Mouse (Mus musculus): ENCODE results near the gene Slc25a24.

The Slc25a24 gene

GRCm38 (mm10) chr3:109169121-109169520 lies 46.2 kb downstream of the Slc25a24 start:
- no peak for DNase-seq (ENCODE audit: low spot score)

GRCm38 (mm10) chr3:109171070-109171778 lies 48.3 kb downstream of the Slc25a24 start:
- DNase-seq (ENCODE audit: low spot score), result peak; percentile 85

- DNase-seq (ENCODE audit: low spot score), result no peak
Measured at GRCm38 (mm10) chr3:109174394-109174793, 51.4 kb downstream of the Slc25a24 start.

- no peak for DNase-seq (ENCODE audit: low spot score)
Measured at GRCm38 (mm10) chr3:109178705-109179104, 55.8 kb downstream of the Slc25a24 start.

- DNase-seq (ENCODE audit: low spot score), result no peak
Measured at GRCm38 (mm10) chr3:109179528-109180076, 56.7 kb downstream of the Slc25a24 start.

- no peak for DNase-seq (ENCODE audit: low spot score)
Measured at GRCm38 (mm10) chr3:109196166-109196565, 73.2 kb downstream of the Slc25a24 start.

- DNase-seq (ENCODE audit: low spot score), result no peak
Measured at GRCm38 (mm10) chr3:109199280-109199679, 76.3 kb downstream of the Slc25a24 start.

GRCm38 (mm10) chr3:109212322-109212721 lies 89.4 kb downstream of the Slc25a24 start:
- DNase-seq (ENCODE audit: low spot score), result no peak

GRCm38 (mm10) chr3:109216352-109216751 lies 93.4 kb downstream of the Slc25a24 start:
- no peak for DNase-seq (ENCODE audit: low spot score)
